Mouse (Mus musculus): ENCODE results near the gene Mrpl23. TPM values are rescaled to one million over a fixed set of nuclear protein-coding genes. Genes with fewer than 3 reads are reported as not detected.
A peak's percentile ranks its signal among the peaks of the same experiment; 100 is the strongest.

Mrpl23 gene
- polyA plus RNA-seq (2014; fragmentation: Nextera tagmentation; extraction: Ambion mirVana): 23.5 and 23.8 TPM in 2 replicates

GRCm38 (mm10) chr7:142532671-142533058, at the start of gene Mrpl23:
TSS of gene Mrpl23 (plus strand) at chr7:142532686.
- no peaks in the 10 kb centered on the region for H3K9me3 ChIP-seq (ENCODE audit: control insufficient read depth, low read length)
- peak; percentile 51 for ATAC-seq (ENCODE audit: insufficient number of reproducible peaks, insufficient read depth, low FRiP score, low read depth)
- H3K36me3 ChIP-seq (ENCODE audit: control insufficient read depth, insufficient read depth, low read length): peaks cover 14% of the 10 kb centered on the region; the same call in 1 of the 2 replicates
- 6% methylated on average over 17 of the region's 17 CpGs for WGBS
- H3K4me1 ChIP-seq (ENCODE audit: control insufficient read depth in 2 of 2, insufficient read depth in 2 of 2, low read length in 2 of 2): peaks cover 37 to 40% of the 10 kb centered on the region in 2 experiments
- peak within 1 kb of the TSS; percentile 76 for H3K4me2 ChIP-seq (ENCODE audit: low read length)
- H3K27ac ChIP-seq (replicated peaks in 1 of 2; ENCODE audit: control insufficient read depth in 1 of 2, insufficient read depth in 1 of 2, low read depth in 2 of 2, low read length in 2 of 2): peak within 1 kb of the TSS; percentile 87 to 96
- peak within 1 kb of the TSS; percentile 74 for H3K9ac ChIP-seq (ENCODE audit: low read length)
- H3K27me3 ChIP-seq (ENCODE audit: control insufficient read depth, insufficient read depth, low read length): no peaks in the 10 kb centered on the region
- H3K4me3 ChIP-seq (ENCODE audit: control insufficient read depth in 1 of 2, insufficient read depth in 1 of 2, low read depth in 1 of 2, low read length in 2 of 2): peak within 1 kb of the TSS; percentile 40 to 59

DNA sequence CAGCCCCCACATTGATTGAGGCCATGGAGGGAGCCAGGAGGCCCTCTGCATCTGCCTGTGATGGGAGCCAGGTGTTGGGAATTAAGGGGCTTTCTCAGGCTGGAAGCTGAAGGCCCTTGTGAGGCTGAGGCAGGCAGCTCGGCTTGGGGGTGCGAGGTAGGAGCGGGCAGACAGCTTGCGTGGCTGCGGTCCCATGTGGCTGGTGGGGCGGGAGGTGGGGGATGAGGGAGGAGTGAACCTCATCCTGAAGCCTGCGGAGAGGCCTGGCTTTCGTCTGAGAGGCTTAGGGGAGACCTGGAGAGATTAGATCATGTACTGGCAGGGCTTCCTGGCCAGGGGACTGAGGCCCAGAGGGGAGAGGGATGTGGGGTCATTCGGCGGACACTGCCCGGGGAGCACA, 49.4 kb upstream of the Mrpl23 start:
- H3K9me3 ChIP-seq (ENCODE audit: control insufficient read depth, low read length): no peaks in the 10 kb centered on the region
- H3K27me3 ChIP-seq (ENCODE audit: control insufficient read depth, insufficient read depth, low read length): no peaks in the 10 kb centered on the region
- peaks cover 63 to 77% of the 10 kb centered on the region in 2 experiments for H3K4me1 ChIP-seq (ENCODE audit: control insufficient read depth in 2 of 2, insufficient read depth in 2 of 2, low read length in 2 of 2)
- H3K4me3 ChIP-seq (ENCODE audit: control insufficient read depth in 1 of 2, insufficient read depth in 1 of 2, low read depth in 1 of 2, low read length in 2 of 2): no peak overlapping the region
- no peak overlapping the region; the same call in 1 of the 2 replicates for H3K4me2 ChIP-seq (ENCODE audit: low read length)
- ATAC-seq (ENCODE audit: insufficient number of reproducible peaks, insufficient read depth, low FRiP score, low read depth): peak; percentile 47
- H3K9ac ChIP-seq (ENCODE audit: low read length): peak overlapping the region; percentile 76; the same call in 1 of the 2 replicates
- peaks cover 17% of the 10 kb centered on the region; the same call in 1 of the 2 replicates for H3K36me3 ChIP-seq (ENCODE audit: control insufficient read depth, insufficient read depth, low read length)
- WGBS: 7% methylated on average over 11 of the region's 11 CpGs
- peak overlapping the region; percentile 94 to 98 for H3K27ac ChIP-seq (replicated peaks in 1 of 2; ENCODE audit: control insufficient read depth in 1 of 2, insufficient read depth in 1 of 2, low read depth in 2 of 2, low read length in 2 of 2)

GRCm38 (mm10) chr7:142484780-142485179, 47.7 kb upstream of the Mrpl23 start:
- no peak overlapping the region for H3K4me2 ChIP-seq (ENCODE audit: low read length)
- H3K4me1 ChIP-seq (ENCODE audit: control insufficient read depth in 2 of 2, insufficient read depth in 2 of 2, low read length in 2 of 2): peaks cover 54 to 74% of the 10 kb centered on the region in 2 experiments
- no peak for ATAC-seq (ENCODE audit: insufficient number of reproducible peaks, insufficient read depth, low FRiP score, low read depth)
- H3K9ac ChIP-seq (ENCODE audit: low read length): no peak overlapping the region
- H3K4me3 ChIP-seq (ENCODE audit: control insufficient read depth in 1 of 2, insufficient read depth in 1 of 2, low read depth in 1 of 2, low read length in 2 of 2): no peak overlapping the region
- no peaks in the 10 kb centered on the region for H3K9me3 ChIP-seq (ENCODE audit: control insufficient read depth, low read length)
- peaks cover 34% of the 10 kb centered on the region for H3K36me3 ChIP-seq (ENCODE audit: control insufficient read depth, insufficient read depth, low read length)
- peak overlapping the region; percentile 94 to 98; a peak in 3 of 4 replicates for H3K27ac ChIP-seq (replicated peaks in 1 of 2; ENCODE audit: control insufficient read depth in 1 of 2, insufficient read depth in 1 of 2, low read depth in 2 of 2, low read length in 2 of 2)
- no peaks in the 10 kb centered on the region for H3K27me3 ChIP-seq (ENCODE audit: control insufficient read depth, insufficient read depth, low read length)
- 70% methylated on average over 12 of the region's 12 CpGs for WGBS

GRCm38 (mm10) chr7:142486751-142487162, 45.7 kb upstream of the Mrpl23 start:
- H3K36me3 ChIP-seq (ENCODE audit: control insufficient read depth, insufficient read depth, low read length): peaks cover 52% of the 10 kb centered on the region
- 65% methylated on average over 8 of the region's 8 CpGs for WGBS

DNA sequence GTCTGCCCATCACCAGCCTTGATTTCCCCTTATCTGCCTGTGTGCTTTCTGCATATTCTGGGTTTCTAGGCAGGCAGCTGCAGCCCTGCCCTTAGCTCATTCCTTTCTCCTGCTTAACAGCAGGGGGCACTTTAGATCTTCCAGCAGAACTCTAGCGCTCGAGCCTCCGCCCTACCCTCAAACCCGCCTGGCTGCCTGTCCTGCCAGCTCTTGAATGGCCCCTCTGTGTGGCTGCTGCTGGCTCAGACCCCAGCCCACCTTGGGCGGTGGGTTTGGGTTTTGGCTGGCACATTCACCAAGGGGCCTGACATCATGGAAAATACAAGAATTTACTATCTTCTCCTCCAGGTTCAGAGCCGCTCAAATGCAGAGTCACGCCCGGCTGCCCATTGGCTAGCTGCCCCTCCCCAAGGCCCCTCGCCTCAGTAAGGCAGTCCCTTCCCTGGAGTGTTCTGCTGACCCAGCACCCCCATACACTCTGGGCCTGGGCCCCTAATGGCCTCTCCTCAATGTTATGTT, 45.1 kb upstream of the Mrpl23 start:
- peaks cover 34 to 51% of the 10 kb centered on the region in 2 experiments for H3K4me1 ChIP-seq (ENCODE audit: control insufficient read depth in 2 of 2, insufficient read depth in 2 of 2, low read length in 2 of 2)

More at GRCm38 (mm10) chr7:142486751-142487162, 45.7 kb upstream of the Mrpl23 start:
- Histone ChIP-seq H3K27me3 (ENCODE audit: control insufficient read depth, insufficient read depth, low read length) (no peaks in the 10 kb centered on the region), H3K9me3 (ENCODE audit: control insufficient read depth, low read length) (no peaks in the 10 kb centered on the region), H3K27ac (replicated peaks in 1 of 2; ENCODE audit: control insufficient read depth in 1 of 2, insufficient read depth in 1 of 2, low read depth in 2 of 2, low read length in 2 of 2) (peak overlapping the region; percentile 72 to 98), H3K4me2 (ENCODE audit: low read length) (no peak overlapping the region), H3K9ac (ENCODE audit: low read length) (peak overlapping the region; percentile 57; the same call in 1 of the 2 replicates), H3K4me3 (ENCODE audit: control insufficient read depth in 1 of 2, insufficient read depth in 1 of 2, low read depth in 1 of 2, low read length in 2 of 2) (no peak overlapping the region), H3K4me1 (ENCODE audit: control insufficient read depth in 2 of 2, insufficient read depth in 2 of 2, low read length in 2 of 2) (peaks cover 39 to 58% of the 10 kb centered on the region in 2 experiments)
- no peak for ATAC-seq (ENCODE audit: insufficient number of reproducible peaks, insufficient read depth, low FRiP score, low read depth)

GRCm38 (mm10) chr7:142488053-142488452, 44.4 kb upstream of the Mrpl23 start:
- peak overlapping the region; percentile 57; the same call in 1 of the 2 replicates for H3K9ac ChIP-seq (ENCODE audit: low read length)

More for the DNA sequence above, 45.1 kb upstream of the Mrpl23 start:
- H3K4me3 ChIP-seq (ENCODE audit: control insufficient read depth in 1 of 2, insufficient read depth in 1 of 2, low read depth in 1 of 2, low read length in 2 of 2): no peak overlapping the region
- peak overlapping the region; percentile 57 for H3K9ac ChIP-seq (ENCODE audit: low read length)
- peak; percentile 51 for ATAC-seq (ENCODE audit: insufficient number of reproducible peaks, insufficient read depth, low FRiP score, low read depth)
- H3K27ac ChIP-seq (replicated peaks in 1 of 2; ENCODE audit: control insufficient read depth in 1 of 2, insufficient read depth in 1 of 2, low read depth in 2 of 2, low read length in 2 of 2): peak overlapping the region; percentile 72 to 98
- 17% methylated on average over 9 of the region's 9 CpGs for WGBS
- H3K4me2 ChIP-seq (ENCODE audit: low read length): no peak overlapping the region
- H3K27me3 ChIP-seq (ENCODE audit: control insufficient read depth, insufficient read depth, low read length): no peaks in the 10 kb centered on the region
- H3K36me3 ChIP-seq (ENCODE audit: control insufficient read depth, insufficient read depth, low read length): peaks cover 57% of the 10 kb centered on the region
- no peaks in the 10 kb centered on the region for H3K9me3 ChIP-seq (ENCODE audit: control insufficient read depth, low read length)

GRCm38 (mm10) chr7:142493535-142493934, 39.0 kb upstream of the Mrpl23 start:
- H3K4me3 ChIP-seq (ENCODE audit: control insufficient read depth in 1 of 2, insufficient read depth in 1 of 2, low read depth in 1 of 2, low read length in 2 of 2): no peak overlapping the region
- H3K4me2 ChIP-seq (ENCODE audit: low read length): no peak overlapping the region
- H3K27me3 ChIP-seq (ENCODE audit: control insufficient read depth, insufficient read depth, low read length): no peaks in the 10 kb centered on the region
- H3K27ac ChIP-seq (replicated peaks in 1 of 2; ENCODE audit: control insufficient read depth in 1 of 2, insufficient read depth in 1 of 2, low read depth in 2 of 2, low read length in 2 of 2): no peak overlapping the region
- peaks cover 46% of the 10 kb centered on the region for H3K36me3 ChIP-seq (ENCODE audit: control insufficient read depth, insufficient read depth, low read length)
- 86% methylated on average over 8 of the region's 8 CpGs for whole genome bisulfite sequencing
- H3K9me3 ChIP-seq (ENCODE audit: control insufficient read depth, low read length): no peaks in the 10 kb centered on the region
- no peak overlapping the region for H3K9ac ChIP-seq (ENCODE audit: low read length)
- H3K4me1 ChIP-seq (ENCODE audit: control insufficient read depth in 2 of 2, insufficient read depth in 2 of 2, low read length in 2 of 2): peaks cover 8 to 10% of the 10 kb centered on the region in 2 experiments
- no peak for ATAC-seq (ENCODE audit: insufficient number of reproducible peaks, insufficient read depth, low FRiP score, low read depth)

More at GRCm38 (mm10) chr7:142488053-142488452, 44.4 kb upstream of the Mrpl23 start:
- Histone ChIP-seq H3K27ac (replicated peaks in 1 of 2; ENCODE audit: control insufficient read depth in 1 of 2, insufficient read depth in 1 of 2, low read depth in 2 of 2, low read length in 2 of 2) (peak overlapping the region; percentile 57 to 98), H3K4me3 (ENCODE audit: control insufficient read depth in 1 of 2, insufficient read depth in 1 of 2, low read depth in 1 of 2, low read length in 2 of 2) (no peak overlapping the region), H3K4me1 (ENCODE audit: control insufficient read depth in 2 of 2, insufficient read depth in 2 of 2, low read length in 2 of 2) (peaks cover 28 to 45% of the 10 kb centered on the region in 2 experiments), H3K36me3 (ENCODE audit: control insufficient read depth, insufficient read depth, low read length) (peaks cover 57% of the 10 kb centered on the region), H3K4me2 (ENCODE audit: low read length) (no peak overlapping the region), H3K27me3 (ENCODE audit: control insufficient read depth, insufficient read depth, low read length) (no peaks in the 10 kb centered on the region), H3K9me3 (ENCODE audit: control insufficient read depth, low read length) (no peaks in the 10 kb centered on the region)
- 88% methylated on average over 3 of the region's 3 CpGs for WGBS
- no peak for ATAC-seq (ENCODE audit: insufficient number of reproducible peaks, insufficient read depth, low FRiP score, low read depth)

Data from heart, embryonic 14.5 days (tissue).